Mouse (Mus musculus) forebrain, embryonic 13.5 days (tissue): ENCODE data around the gene Clec3a. TPM values are rescaled to one million over a fixed set of nuclear protein-coding genes. Genes with fewer than 3 reads are reported as not detected.

ENCODE experiments used
- ATAC-seq: fragments of 200-750 bp; cut with Nextera tagmentation; 2 replicates; pipeline ENCODE4 v1.8.0; 2017
- H3K27ac ChIP-seq: fragments of 300-500 bp; sonication (generic); 2 replicates; pipeline ENCODE4 v1.5.1; 2015; ENCODE audit warnings: inconsistent platforms, mild to moderate bottlenecking, moderate library complexity
- H3K27me3 ChIP-seq: fragments of 300-500 bp; sonication (generic); 2 replicates; pipeline ENCODE4 v1.6.1; 2015; ENCODE audit warnings: mild to moderate bottlenecking, inconsistent platforms
- H3K36me3 ChIP-seq: fragments of 300-500 bp; sonication (generic); 2 replicates; pipeline ENCODE4 v1.6.1; 2015; ENCODE audit warnings: mild to moderate bottlenecking, inconsistent platforms; ENCODE audit not compliant: poor library complexity, severe bottlenecking
- H3K4me1 ChIP-seq: fragments of 300-500 bp; sonication (generic); 2 replicates; pipeline ENCODE4 v1.6.1; 2015; ENCODE audit warnings: inconsistent platforms
- H3K4me2 ChIP-seq: fragments of 300-500 bp; sonication (generic); 2 replicates; pipeline ENCODE4 v1.6.1; 2015; ENCODE audit warnings: inconsistent platforms, mild to moderate bottlenecking, moderate library complexity
- H3K4me3 ChIP-seq: fragments of 300-500 bp; sonication (generic); 2 replicates; pipeline ENCODE4 v1.5.1; 2015; ENCODE audit warnings: mild to moderate bottlenecking, inconsistent platforms
- H3K9ac ChIP-seq: fragments of 300-500 bp; sonication (generic); 2 replicates; pipeline ENCODE4 v1.6.1; 2015; ENCODE audit warnings: mild to moderate bottlenecking, inconsistent platforms
- H3K9me3 ChIP-seq: fragments of 300-500 bp; sonication (generic); replicated peaks from 2 replicates; pipeline ENCODE4 v1.6.1; 2016; ENCODE audit warnings: inconsistent platforms
- WGBS: fragments of 180-500 bp; shearing (Covaris S2); methylation state at CpG from one replicate; pipeline ENCODE4 v1.1.7; 2015; 5-methylcytosine and 5-hydroxymethylcytosine counted together
- polyA plus RNA-seq: library from polyadenylated mRNA; unstranded; fragments of >200 nt; fragmentation: Nextera tagmentation; extraction: Ambion mirVana; gene quantifications from 2 replicates; pipeline ENCODE4 v1.2.1, GENCODE M21; 2015

Clec3a gene
- polyA plus RNA-seq, 1 experiment from 2014 or later: not detected

DNA sequence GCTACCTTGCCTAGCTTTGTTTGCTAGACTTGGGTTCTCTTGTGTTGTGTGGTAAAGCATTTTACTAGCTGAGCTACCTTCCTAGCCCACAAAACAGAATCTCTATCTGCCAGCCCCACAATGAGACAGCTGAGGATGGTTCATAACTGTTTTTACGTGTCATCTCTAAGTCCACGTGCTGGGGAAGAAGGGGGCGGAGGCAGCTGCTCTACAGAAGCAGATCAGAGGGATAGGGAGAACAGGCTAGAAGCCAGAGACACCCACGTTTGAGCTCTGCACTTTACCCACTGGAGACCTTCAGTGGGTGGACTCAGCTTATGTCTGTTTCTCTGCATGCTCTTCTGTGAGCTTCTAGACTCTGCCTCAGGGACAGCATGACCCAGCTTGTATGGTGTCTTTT is 3.7 kb downstream of the Clec3a start:
- Histone ChIP-seq H3K27me3 (no peaks in the 10 kb centered on the region), H3K9ac (no peak overlapping the region), H3K4me2 (no peak overlapping the region), H3K27ac (no peak overlapping the region), H3K4me1 (no peaks in the 10 kb centered on the region), H3K36me3 (no peaks in the 10 kb centered on the region), H3K9me3 (no peaks in the 10 kb centered on the region), H3K4me3 (no peak overlapping the region)
- ATAC-seq: no peak
- 86% methylated on average over 4 of the region's 4 CpGs for WGBS

GRCm38 (mm10) chr8:114438236-114438635 is 20.4 kb downstream of the Clec3a start:
- H3K36me3 ChIP-seq: no peaks in the 10 kb centered on the region
- H3K9ac ChIP-seq: no peak overlapping the region
- H3K27ac ChIP-seq: no peak overlapping the region
- peaks cover 10% of the 10 kb centered on the region for H3K4me1 ChIP-seq
- no peaks in the 10 kb centered on the region for H3K27me3 ChIP-seq
- 11% methylated on average over 6 of the region's 6 CpGs for WGBS
- H3K4me2 ChIP-seq: no peak overlapping the region
- no peak overlapping the region for H3K4me3 ChIP-seq
- ATAC-seq: no peak
- no peaks in the 10 kb centered on the region for H3K9me3 ChIP-seq

DNA sequence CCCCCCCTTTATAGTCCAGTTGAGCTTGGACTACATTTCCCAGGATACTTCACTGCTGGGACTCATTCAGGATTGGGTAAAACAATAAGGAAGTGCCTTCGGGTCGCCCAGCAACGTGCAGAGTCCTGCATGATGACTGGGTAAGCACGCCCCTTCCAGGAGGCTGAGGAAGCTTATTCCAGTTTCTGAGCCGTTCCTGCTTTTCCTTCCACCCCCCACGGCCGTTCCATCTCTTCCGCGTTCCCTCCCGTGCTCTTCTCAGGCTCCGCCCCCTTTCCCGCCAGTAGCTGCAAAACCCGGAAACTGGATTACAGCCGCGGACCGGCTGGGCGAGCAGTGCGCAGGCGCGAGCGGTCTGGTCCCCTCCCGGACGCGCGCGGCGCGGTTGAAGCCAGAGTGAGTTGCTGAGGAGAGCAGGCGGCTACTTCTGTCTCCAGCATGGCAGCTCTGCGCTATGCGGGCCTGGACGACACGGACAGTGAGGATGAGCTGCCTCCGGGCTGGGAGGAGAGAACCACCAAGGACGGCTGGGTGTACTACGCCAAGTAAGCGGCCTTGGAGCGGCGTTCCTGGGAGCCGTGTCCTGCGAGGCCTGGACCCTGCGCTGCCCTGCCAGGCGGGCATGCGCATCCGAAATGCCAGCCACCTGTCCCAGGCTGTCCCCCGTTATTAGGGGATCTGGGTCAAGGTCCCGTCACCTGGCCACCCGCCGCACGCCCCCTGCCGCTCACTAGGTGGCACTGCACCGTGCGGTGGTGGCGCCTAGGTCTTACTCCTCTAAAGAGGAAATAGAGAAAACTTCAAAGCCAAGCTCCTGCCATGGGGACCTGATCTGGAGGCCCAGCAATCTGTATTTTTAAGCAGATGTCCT is 21.7 kb downstream of the Clec3a start, which contains the start of gene Wwox:
Gene Wwox (plus strand): TSS at position 322 of the 871 bp plus-strand sequence.
- no peaks in the 10 kb centered on the region for H3K27me3 ChIP-seq
- no peaks in the 10 kb centered on the region for H3K36me3 ChIP-seq
- H3K9ac ChIP-seq: peak within 1 kb of the TSS; percentile 76
- under 1% methylated on average over 54 of the region's 54 CpGs for WGBS
- H3K9me3 ChIP-seq: no peaks in the 10 kb centered on the region
- peak; percentile 99 for ATAC-seq
- H3K4me2 ChIP-seq: peak within 1 kb of the TSS; percentile 84
- H3K4me3 ChIP-seq: peak within 1 kb of the TSS; percentile 69
- peaks cover 10% of the 10 kb centered on the region for H3K4me1 ChIP-seq
- peak within 1 kb of the TSS; percentile 78 for H3K27ac ChIP-seq

GRCm38 (mm10) chr8:114440205-114440589 is 22.3 kb downstream of the Clec3a start:
- Histone ChIP-seq H3K4me3 (peak overlapping the region; percentile 69), H3K4me1 (peaks cover 10% of the 10 kb centered on the region), H3K9me3 (no peaks in the 10 kb centered on the region), H3K36me3 (no peaks in the 10 kb centered on the region), H3K4me2 (peak overlapping the region; percentile 84), H3K9ac (peak overlapping the region; percentile 76), H3K27me3 (no peaks in the 10 kb centered on the region), H3K27ac (peak overlapping the region; percentile 78; the same call in 1 of the 2 replicates)
- no peak for ATAC-seq
- 21% methylated on average over 5 of the region's 5 CpGs for WGBS

DNA sequence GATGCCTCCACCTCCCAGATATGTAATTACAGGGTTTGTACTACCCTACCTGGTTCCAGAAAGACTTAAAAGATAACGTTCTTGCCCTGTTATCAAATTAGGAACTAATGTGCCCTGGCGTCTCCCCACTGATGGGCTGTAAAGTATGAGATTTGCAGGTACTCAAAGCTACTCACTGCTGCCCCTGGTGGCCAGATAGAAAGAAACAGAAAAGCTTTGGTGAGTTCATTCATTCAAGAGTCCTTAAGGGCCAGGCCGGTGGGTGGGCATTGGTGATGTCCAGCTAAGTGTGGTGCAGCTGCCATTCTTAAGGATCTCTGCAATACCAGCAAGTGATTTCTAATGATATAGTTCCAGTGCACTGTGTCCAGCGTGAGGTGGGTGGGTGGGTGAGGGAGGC is 23.7 kb downstream of the Clec3a start:
- WGBS: 82% methylated on average over 4 of the region's 4 CpGs
- ATAC-seq: no peak
- no peak overlapping the region for H3K4me3 ChIP-seq

DNA sequence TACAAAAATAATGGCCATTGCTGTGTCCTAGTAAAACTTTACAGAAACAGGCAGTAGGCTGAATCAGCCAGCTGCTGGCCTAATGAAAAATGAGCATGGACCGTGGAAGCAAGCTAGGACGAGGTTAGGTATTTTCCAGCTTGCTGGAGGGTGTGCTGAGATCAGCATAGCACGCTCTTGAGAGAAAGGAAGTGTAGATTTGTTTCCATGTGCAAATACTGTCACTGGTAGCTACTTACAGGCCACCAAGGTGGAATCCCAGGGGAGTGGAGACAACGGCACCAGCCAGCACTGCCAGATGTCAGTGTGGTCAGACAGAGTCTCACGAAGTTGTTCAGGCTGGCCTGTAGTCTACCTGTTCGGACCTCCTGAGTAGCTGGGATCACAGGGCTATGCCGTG is 29.0 kb downstream of the Clec3a start:
- 91% methylated on average over 7 of the region's 7 CpGs for WGBS
- Histone ChIP-seq H3K27me3 (peaks cover 9% of the 10 kb centered on the region), H3K4me1 (no peaks in the 10 kb centered on the region), H3K27ac (no peak overlapping the region), H3K4me3 (no peak overlapping the region), H3K36me3 (peaks cover 3% of the 10 kb centered on the region; the same call in 1 of the 2 replicates), H3K4me2 (no peak overlapping the region), H3K9ac (no peak overlapping the region), H3K9me3 (no peaks in the 10 kb centered on the region)
- ATAC-seq: no peak

More for the DNA sequence above, 23.7 kb downstream of the Clec3a start:
- peaks cover 10% of the 10 kb centered on the region for H3K4me1 ChIP-seq
- no peak overlapping the region for H3K4me2 ChIP-seq
- H3K9me3 ChIP-seq: no peaks in the 10 kb centered on the region
- H3K9ac ChIP-seq: no peak overlapping the region
- H3K27me3 ChIP-seq: no peaks in the 10 kb centered on the region
- H3K36me3 ChIP-seq: no peaks in the 10 kb centered on the region
- no peak overlapping the region for H3K27ac ChIP-seq

DNA sequence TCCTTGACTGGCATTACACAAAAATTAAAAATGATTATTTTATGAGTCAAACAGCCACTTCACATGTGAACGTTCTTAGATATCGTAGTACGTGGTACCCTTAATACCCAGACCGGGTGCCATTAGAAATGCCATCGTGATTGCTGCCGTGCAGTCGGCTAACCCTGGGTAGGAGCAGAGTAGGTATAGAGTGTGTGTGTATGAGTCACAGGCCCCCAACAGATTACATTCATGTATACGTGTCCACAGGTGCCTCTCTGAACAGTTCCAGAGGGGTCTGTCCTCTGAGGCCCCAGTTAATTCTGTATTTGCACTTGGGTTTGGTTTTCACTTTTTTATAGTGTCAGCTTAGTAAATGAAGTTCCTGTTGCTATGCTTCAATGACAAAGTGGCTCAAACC is 34.4 kb downstream of the Clec3a start:
- Histone ChIP-seq H3K4me3 (no peak overlapping the region), H3K27ac (no peak overlapping the region), H3K4me1 (peaks cover 8% of the 10 kb centered on the region; the same call in 1 of the 2 replicates), H3K36me3 (peaks cover 3% of the 10 kb centered on the region; the same call in 1 of the 2 replicates), H3K9me3 (no peaks in the 10 kb centered on the region), H3K9ac (no peak overlapping the region), H3K4me2 (no peak overlapping the region), H3K27me3 (peaks cover 17% of the 10 kb centered on the region)
- 77% methylated on average over 8 of the region's 8 CpGs for WGBS
- peak; percentile 62 for ATAC-seq

DNA sequence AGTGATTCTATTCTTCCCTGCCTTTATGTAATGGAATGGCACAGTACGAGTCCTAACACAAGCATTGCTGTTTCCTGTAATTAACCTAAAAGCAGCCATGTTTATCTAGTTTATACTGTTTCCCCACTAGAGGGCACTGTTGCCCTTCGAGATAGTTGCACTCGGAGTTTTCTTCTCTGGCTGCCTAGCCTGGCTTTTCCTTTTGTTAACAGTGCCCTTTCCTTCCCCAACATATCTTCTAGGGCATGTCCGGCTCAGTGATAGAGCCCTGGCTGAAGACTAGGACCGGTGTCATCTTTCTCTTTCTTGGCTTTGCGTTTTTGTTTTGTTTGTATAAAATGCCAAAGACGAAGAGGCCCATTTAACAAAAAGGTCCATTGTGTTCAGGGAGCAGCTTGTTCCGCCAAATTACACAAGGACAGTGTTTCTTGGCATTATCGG is 34.9 kb downstream of the Clec3a start:
- 2% methylated on average over 9 of the region's 9 CpGs for WGBS

GRCm38 (mm10) chr8:114455302-114455701 is 37.4 kb downstream of the Clec3a start:
- no peak overlapping the region for H3K27ac ChIP-seq
- H3K4me2 ChIP-seq: no peak overlapping the region
- peaks cover 12% of the 10 kb centered on the region; the same call in 1 of the 2 replicates for H3K4me1 ChIP-seq
- WGBS: 83% methylated on average over 8 of the region's 8 CpGs
- no peak for ATAC-seq
- no peaks in the 10 kb centered on the region for H3K36me3 ChIP-seq
- H3K9ac ChIP-seq: no peak overlapping the region
- H3K4me3 ChIP-seq: no peak overlapping the region
- no peaks in the 10 kb centered on the region for H3K9me3 ChIP-seq
- peaks cover 17% of the 10 kb centered on the region for H3K27me3 ChIP-seq

More for the DNA sequence above, 34.9 kb downstream of the Clec3a start:
- 0 out of 2 replicates have a peak overlapping the region, but pooled peaks have one; percentile 7 for H3K4me3 ChIP-seq
- peak overlapping the region; percentile 49 for H3K4me2 ChIP-seq
- no peak overlapping the region for H3K27ac ChIP-seq
- no peaks in the 10 kb centered on the region for H3K9me3 ChIP-seq
- H3K27me3 ChIP-seq: peaks cover 17% of the 10 kb centered on the region
- ATAC-seq: peak; percentile 75
- no peak overlapping the region for H3K9ac ChIP-seq
- H3K36me3 ChIP-seq: peaks cover 3% of the 10 kb centered on the region; the same call in 1 of the 2 replicates
- peaks cover 8% of the 10 kb centered on the region; the same call in 1 of the 2 replicates for H3K4me1 ChIP-seq

DNA sequence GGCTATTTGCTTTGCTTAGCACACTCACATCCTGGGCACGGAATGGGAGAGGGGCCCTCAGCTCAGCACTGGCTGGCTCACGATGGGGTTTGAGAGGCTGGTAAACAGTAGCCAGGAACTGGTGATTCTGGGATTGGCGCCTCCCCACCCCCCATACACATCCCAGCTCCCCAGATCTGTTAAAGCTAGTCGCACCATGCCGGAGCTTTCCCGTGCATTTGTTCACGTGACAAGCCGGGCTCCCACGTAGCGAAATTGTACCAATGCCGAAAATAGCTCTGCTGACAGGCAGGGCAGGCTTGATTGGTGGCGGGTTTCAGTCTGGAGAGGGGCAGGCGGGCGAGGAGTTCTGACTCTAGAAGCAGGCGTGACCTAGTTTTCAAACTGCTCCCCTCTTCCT is 38.1 kb downstream of the Clec3a start:
- H3K9me3 ChIP-seq: no peaks in the 10 kb centered on the region
- no peak overlapping the region for H3K4me2 ChIP-seq
- ATAC-seq: no peak
- no peak overlapping the region for H3K27ac ChIP-seq
- H3K36me3 ChIP-seq: no peaks in the 10 kb centered on the region
- H3K4me1 ChIP-seq: peaks cover 13% of the 10 kb centered on the region; the same call in 1 of the 2 replicates
- no peak overlapping the region for H3K4me3 ChIP-seq
- no peak overlapping the region for H3K9ac ChIP-seq
- H3K27me3 ChIP-seq: peaks cover 14% of the 10 kb centered on the region
- WGBS: 83% methylated on average over 15 of the region's 15 CpGs

GRCm38 (mm10) chr8:114458113-114458784 is 40.4 kb downstream of the Clec3a start:
- WGBS: 63% methylated on average over 25 of the region's 25 CpGs
- no peak overlapping the region for H3K4me2 ChIP-seq
- H3K9me3 ChIP-seq: no peaks in the 10 kb centered on the region
- H3K27me3 ChIP-seq: peaks cover 8% of the 10 kb centered on the region; the same call in 1 of the 2 replicates
- H3K9ac ChIP-seq: no peak overlapping the region
- H3K4me3 ChIP-seq: no peak overlapping the region
- H3K27ac ChIP-seq: no peak overlapping the region
- H3K4me1 ChIP-seq: peaks cover 13% of the 10 kb centered on the region; the same call in 1 of the 2 replicates
- no peak for ATAC-seq
- no peaks in the 10 kb centered on the region for H3K36me3 ChIP-seq

DNA sequence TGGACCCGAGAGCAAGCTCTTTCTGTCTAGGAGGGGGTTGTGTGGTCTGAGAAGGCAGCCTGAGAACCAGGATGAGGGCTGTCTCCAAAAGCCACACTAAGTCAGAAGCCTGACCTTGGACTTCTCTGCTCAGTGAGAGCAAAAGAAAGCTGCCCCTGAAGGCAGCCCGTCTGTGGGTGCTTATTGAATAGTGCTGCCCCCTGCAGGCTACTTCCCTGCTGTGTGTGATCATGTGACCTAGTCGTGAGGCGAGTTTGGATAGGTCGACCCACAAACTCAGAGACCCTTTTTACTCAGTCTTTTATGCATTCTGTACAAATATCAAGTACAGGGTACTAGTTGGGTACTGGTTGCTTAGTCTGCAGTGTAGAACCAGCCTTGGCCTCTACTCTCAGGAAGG is 42.7 kb downstream of the Clec3a start:
- H3K4me2 ChIP-seq: no peak overlapping the region
- no peak overlapping the region for H3K4me3 ChIP-seq
- no peak overlapping the region for H3K9ac ChIP-seq
- no peaks in the 10 kb centered on the region for H3K9me3 ChIP-seq
- 72% methylated on average over 5 of the region's 5 CpGs for WGBS
- no peak overlapping the region for H3K27ac ChIP-seq
- no peak for ATAC-seq
- no peaks in the 10 kb centered on the region for H3K36me3 ChIP-seq
- no peaks in the 10 kb centered on the region for H3K27me3 ChIP-seq
- peaks cover 15% of the 10 kb centered on the region; the same call in 1 of the 2 replicates for H3K4me1 ChIP-seq
